Mouse (Mus musculus) CD4-positive, CD25-positive, alpha-beta regulatory T cell, adult 2 months (primary cell): ENCODE measurements around the gene Pcif1.

ENCODE experiments used
- DNase-seq: peaks from one replicate; pipeline ENCODE4 v3.0.0-alpha.2; 2012; ENCODE audit warnings: low read depth, low spot score

Gene Pcif1

GRCm38 (mm10) chr2:164892696-164893216, 13.7 kb downstream of the Pcif1 start:
- DNase-seq: no peak

GRCm38 (mm10) chr2:164894048-164894447, 14.9 kb downstream of the Pcif1 start:
- DNase-seq: no peak

GRCm38 (mm10) chr2:164894644-164895043, 15.5 kb downstream of the Pcif1 start:
- no peak for DNase-seq

- DNase-seq: no peak
Measured at GRCm38 (mm10) chr2:164895885-164896284, 16.8 kb downstream of the Pcif1 start.

- no peak for DNase-seq
Measured at GRCm38 (mm10) chr2:164898008-164898407, 18.9 kb downstream of the Pcif1 start.

- DNase-seq: no peak
Measured at GRCm38 (mm10) chr2:164899034-164899433, 19.9 kb downstream of the Pcif1 start.

GRCm38 (mm10) chr2:164899723-164900459, 20.8 kb downstream of the Pcif1 start:
- DNase-seq: peak; percentile 51

GRCm38 (mm10) chr2:164901380-164901779, 22.3 kb downstream of the Pcif1 start:
- DNase-seq: no peak

- no peak for DNase-seq
Measured at GRCm38 (mm10) chr2:164903496-164903895, 24.4 kb downstream of the Pcif1 start.

GRCm38 (mm10) chr2:164906071-164906470, 27.0 kb downstream of the Pcif1 start:
- DNase-seq: peak; percentile 40

- DNase-seq: no peak
Measured at GRCm38 (mm10) chr2:164907511-164907910, 28.4 kb downstream of the Pcif1 start.

- no peak for DNase-seq
Measured at GRCm38 (mm10) chr2:164908011-164908410, 28.9 kb downstream of the Pcif1 start.

- no peak for DNase-seq
Measured at GRCm38 (mm10) chr2:164909100-164909499, 30.0 kb downstream of the Pcif1 start.

GRCm38 (mm10) chr2:164909542-164909941, 30.4 kb downstream of the Pcif1 start:
- DNase-seq: peak; percentile 42

- peak; percentile 48 for DNase-seq
Measured at GRCm38 (mm10) chr2:164910360-164911061, 31.4 kb downstream of the Pcif1 start.

- DNase-seq: peak; percentile 94
Measured at GRCm38 (mm10) chr2:164911086-164912048, 32.3 kb downstream of the Pcif1 start, which contains the start of gene Zfp335. Gene Zfp335, minus strand, starts transcription at chr2:164911757.

GRCm38 (mm10) chr2:164912151-164912550, 33.0 kb downstream of the Pcif1 start:
- DNase-seq: peak; percentile 78

GRCm38 (mm10) chr2:164912749-164913427, 33.8 kb downstream of the Pcif1 start:
- DNase-seq: no peak

GRCm38 (mm10) chr2:164913428-164913786, 34.3 kb downstream of the Pcif1 start:
- peak; percentile 87 for DNase-seq

- DNase-seq: no peak
Measured at GRCm38 (mm10) chr2:164916820-164917219, 37.7 kb downstream of the Pcif1 start.

- DNase-seq: peak; percentile 46
Measured at GRCm38 (mm10) chr2:164917371-164917770, 38.3 kb downstream of the Pcif1 start.
